Mouse (Mus musculus): ENCODE results near the gene Ptpa.

The Ptpa gene

DNA sequence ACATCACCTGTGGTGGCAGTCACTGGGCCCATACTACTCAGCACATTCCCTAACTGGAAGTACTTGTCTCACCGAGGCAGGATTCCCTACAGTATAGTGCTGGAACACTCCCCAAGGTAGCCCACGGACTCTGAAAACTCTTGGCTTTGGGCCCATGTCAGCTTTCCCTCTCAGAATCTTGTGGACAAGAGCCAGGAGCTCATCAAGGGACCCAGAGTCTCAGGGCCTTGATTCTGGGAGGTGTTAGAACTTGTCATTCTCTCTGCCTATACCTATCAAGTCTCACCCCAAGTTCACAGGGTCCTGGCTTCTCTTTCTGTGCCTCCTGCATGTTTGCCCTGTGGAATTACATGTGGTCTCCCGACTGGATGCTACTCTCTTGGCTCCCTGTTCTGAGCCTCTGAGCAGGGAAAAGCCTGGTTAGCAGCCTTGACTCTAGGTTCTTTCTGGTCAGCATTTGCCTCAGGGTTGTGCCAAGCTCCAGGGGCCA lies 24.4 kb downstream of the Ptpa start:
- DNase-seq: no peak

DNA sequence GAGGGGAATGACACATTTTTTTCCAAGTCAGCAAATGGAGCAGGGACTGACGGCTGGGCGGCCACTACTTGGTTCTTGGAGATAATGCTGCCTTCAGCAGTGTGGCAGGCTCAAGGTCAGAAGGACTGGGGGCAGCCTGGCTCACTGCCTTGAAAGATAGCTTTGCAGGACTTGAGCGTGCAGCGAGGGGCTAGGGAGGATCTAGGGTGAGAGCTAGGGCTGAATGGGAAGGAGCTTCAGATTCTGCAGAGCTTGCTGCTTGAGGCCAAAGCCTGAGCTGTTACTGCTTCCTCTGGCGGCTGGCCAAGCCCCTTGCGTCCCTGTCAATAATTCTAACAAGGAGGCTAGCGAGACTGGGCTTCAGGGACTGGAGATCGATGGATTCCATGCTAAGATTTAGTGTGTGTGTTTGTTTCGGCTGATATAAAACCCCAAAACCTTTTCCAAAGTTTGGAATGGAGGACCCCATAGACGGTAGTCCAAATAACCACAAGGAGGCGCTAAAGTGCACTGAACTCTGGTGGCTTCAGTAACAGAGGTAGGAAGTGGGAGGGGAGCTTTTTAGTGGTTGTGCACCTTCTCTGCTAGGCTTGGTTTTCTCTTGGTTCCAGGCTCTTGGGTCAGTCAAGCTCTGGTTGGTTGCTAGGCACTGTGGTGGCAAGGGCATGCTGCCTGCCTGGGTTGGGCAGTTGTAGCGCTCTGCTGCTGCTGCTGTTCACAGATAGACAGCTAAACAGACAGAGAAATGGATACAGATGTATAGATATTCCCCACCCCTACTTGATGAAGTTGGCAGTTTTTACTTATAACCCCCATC lies 25.1 kb downstream of the Ptpa start:
- DNase-seq: peak; percentile 86

DNA sequence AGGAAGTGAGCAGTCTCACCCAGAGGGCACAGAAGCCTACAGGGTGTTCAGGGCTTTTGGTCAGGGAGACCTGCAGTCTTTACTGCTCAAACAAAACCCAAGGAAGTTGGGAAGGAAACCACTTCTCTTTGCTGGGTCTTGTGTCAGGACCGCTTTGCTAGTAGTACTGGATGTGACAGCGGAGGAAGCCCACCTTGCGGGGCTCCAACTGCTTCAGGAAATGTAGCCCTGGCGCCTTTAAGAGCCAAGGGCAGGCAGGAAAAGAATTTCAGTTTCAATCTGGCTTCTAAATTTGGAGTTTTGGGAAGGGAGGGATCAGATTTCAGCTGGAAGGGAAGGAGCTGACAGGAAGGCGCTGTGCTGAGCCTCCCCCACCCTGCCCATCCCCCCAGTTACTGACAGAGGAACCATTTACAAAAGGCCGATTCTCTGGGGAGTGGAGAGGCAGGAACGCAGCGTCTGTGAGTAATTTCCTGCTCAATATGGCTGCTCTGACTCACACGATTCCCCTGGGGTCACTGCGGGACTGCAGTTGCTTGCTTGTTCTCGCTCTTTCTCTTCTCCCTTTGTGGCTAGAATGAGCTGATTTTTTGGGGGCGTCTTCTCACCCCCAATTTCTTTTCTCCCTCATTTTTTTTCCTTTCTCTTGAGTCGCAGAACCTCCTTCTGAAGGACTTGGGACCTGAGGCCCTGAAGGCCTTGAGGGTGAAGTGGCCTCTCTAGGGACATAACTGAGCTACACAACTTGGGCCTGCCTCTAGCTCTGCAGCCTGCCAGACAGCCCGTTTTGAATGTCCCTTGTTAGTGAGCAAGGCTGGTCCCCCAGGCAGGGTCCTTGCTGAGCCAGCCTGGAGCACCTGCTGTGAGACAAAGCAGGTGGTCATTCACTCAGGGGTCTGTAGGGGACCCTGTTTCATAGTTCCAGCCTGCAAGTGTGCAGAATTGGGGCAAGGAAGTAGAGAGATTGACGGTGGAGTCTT lies 26.0 kb downstream of the Ptpa start:
- DNase-seq: peak; percentile 91

DNA sequence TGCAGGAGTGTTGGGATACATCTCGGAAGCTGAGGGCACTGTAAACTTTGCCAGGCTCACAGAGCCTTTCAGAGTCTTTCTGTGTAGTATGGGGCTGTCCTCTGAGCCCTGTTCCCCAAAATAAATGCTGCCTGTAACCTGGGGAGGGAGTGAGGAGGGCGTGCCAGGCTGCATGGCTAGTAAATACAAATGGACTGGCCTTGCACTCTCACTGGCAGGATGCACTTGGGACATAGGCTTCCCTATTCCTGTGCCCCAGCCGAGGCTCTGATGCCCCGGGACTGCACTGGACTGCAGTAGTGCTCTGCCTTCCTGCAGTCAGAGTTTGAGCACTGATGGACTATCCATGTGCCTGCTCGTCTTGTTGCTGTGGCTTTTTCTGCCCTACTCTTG lies 26.7 kb downstream of the Ptpa start:
- no peak for DNase-seq

DNA sequence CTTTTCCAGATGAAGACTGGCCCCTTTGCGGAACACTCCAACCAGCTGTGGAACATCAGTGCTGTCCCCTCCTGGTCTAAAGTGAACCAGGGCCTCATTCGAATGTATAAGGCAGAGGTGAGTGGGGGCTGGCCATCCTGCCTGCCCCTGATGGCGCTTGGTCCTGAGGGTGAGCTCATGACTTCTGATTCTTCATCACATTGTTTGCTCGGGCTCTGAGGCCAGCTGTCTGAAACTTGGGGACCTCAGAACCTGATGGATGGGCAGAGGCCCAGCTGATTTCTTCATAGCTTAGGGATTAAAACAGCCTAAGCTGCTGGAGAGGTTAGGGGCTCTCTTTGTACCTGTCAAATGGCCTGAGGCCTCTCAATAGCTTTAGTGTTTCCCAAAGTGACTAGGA lies 27.4 kb downstream of the Ptpa start:
- DNase-seq: no peak

DNA sequence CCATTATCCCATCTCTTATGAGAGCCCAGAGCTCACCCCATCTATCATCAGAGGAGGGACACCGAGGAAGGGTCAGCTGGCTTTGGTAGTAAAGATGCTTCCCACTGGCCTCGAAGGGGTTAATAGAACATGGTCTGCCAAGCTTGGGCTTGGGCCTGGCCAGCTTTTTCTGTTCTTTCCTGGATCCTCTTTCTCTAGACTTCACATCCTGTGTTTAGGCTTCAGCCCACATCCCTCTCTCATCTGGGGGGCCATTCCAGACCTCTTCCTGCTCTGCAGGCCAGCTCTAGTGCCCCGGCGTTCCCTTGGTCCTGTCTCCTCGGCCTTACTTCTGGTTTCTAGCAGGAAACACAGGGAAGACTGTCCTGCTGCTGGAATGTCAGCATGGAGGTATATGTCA lies 28.2 kb downstream of the Ptpa start:
- no peak for DNase-seq

DNA sequence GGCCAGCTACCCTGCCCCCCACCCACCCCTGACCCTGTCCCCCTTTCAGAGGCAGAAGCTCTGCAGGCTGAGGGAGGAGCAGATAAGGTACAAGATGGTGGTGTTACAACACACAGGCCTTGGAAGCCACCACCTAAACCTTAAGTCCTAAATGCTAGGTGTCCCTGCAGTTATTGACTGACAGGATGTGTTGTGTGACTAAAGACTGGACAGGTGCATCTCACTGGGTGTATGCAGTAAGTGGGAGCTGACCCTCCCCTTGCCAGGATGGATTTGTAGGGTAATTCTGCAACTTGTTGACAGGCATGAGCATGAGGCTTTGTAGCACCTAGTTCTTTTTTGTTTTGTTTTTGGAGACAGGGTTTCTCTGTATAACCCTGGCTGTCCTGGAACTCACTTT lies 28.6 kb downstream of the Ptpa start:
- DNase-seq: no peak

DNA sequence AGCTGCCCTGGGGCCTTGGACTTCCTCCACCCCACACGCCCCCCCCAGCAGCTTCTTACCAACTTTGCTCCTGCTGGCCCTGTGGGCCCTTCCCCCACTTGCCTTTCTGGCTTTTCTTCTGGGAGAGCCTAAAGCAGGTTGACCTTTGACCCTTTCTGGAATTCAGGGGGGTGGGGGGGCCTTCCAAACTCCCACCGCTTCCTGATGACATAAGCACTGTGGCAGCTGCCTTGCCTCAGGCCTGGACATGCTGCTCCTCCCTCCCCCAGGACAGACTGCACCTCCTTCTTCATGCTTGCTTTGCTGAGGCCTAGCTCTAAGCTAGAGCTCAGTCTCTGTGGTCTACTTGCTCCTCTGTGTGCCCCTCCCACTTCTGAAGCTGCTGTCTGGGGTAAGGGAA lies 29.5 kb downstream of the Ptpa start:
- peak; percentile 50 for DNase-seq

DNA sequence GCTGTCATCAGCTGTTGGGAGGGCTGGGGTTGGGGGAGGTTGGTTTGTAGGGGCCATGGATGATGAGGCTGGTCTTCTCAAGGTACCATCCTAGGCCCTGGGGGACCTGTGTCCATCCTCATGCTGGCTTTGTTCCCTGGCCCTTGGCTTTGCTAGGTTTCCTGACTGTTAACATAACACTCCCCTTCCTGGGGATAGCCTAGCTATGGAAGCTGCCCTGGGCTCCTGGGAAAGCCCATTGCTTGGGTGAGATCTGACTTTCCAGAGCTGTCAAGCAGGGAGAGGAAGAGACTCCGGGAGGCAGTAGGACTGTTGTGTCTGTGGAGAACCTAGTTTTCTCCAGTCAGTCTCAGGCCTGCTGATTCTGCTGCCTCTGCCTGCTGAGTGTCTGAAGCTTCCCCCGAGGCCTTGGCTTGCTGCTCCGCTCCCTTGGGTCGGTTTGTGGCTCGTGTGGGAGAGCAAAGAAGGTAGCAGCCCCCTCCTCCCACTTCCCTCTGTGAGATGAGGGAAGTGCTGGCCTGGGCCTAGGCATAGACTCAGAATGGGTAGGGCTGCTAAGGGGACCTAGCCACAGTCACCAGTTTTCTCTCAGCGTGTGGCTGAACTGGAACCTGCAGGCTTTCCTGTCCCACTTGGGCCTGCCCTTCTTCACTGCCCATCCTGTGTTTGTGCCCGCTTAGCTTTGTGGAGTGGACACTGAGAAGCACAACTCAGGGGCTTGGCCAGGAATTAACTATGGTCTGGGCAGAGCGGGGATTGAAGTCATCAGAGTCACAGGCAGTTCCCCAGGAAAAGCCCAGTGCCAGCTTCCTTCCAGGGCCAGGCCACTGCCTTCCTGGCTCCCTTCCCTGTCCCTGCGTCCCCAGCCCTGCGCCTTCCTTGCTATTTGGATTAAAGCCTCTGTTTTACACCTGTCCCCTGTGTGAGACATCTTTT lies 31.3 kb downstream of the Ptpa start:
- no peak for DNase-seq

DNA sequence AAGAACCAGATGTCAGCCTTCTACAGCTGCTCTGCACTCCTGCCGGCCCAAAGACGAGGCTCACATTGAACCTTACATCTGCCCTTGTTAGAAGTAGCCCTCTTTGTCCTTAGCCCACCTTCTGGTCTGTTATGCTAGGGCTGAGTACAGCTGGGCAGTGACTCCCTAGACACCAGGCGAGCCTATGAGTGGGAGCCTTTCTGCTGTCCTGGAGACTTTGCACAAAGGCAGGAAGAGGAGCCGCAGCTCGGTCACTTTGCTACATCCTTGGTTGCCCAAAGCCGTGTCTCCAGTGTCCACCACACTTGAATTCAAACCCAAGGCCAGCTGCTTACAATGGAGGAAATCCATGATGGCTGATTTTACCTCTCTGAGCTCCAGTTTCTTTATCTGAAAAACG lies 32.5 kb downstream of the Ptpa start:
- DNase-seq: no peak

DNA sequence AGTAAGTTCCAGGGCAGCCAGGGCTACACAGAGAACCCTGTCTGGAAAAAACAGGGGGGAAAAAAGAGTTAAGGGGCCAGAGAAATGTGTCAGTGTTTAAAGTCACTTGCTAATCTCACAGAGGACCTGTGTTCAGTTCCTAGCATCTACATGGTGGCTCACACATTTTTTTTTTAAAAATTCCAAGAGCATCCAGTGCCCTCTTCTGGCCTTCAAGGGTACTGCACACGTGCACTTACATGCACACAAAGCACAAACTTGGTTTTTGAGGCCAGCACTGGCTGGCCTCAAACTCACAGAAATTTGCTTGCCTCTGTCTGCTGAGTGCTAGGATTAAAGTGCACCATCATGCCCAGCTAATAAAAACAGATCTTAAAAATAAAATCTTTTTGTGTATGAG lies 34.7 kb downstream of the Ptpa start:
- no peak for DNase-seq

DNA sequence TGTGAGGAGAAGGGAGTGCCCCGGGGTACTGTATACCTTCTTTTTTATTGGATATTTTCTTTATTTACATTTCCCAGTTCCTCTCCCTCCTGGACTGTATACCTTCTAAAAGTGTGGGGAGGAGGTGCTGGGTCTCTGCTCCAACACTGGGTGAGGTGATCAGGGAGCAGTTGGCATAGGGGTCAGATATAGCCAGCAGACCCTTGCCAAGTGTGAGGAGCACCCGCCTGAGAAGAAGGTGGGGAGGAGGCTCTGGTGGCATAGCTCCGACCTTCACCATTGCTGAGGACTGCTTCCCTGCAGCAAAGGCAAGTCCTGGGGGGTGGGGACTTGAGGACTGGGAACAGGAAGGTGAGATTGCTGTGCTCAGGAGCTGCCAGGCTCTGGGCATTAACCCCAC lies 35.7 kb downstream of the Ptpa start:
- no peak for DNase-seq

DNA sequence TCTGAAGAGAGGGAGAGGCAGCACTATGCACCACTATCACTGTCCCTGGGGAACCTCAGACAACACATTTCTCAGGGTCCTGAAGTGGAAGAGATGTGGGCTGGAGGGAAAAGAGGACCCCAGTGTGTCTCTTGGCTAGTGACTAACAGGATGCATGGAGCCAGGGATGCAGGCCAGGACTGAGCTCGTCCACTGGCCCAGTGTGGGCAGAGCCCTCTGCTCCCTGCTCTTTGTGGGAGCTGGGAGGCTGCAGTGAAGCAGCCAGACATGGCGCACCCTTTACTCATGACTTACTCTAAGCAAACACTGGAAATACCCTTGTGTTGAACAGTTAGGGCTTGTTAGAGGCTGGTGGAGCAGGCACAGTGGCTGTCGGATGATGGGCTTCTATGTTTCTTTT lies 37.7 kb downstream of the Ptpa start:
- no peak for DNase-seq

DNA sequence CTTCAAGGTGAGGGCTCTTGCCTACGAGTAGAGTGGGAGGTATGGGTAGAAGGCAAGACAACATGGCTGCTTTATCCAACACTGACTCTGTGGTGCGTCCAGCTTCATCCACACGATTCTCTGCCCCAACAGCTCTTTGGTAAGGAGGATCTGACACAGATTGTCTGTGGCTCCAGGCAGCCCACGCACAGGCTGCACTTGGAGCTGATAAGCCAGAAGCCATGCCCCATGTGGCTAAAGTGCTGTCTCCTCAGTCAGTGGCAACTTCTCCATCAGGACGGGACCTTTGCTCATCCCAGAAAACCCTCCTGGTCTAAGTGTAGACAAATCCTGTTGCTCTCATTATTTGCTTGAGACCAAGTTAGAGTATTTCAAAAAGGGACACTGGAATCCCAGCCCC lies 38.7 kb downstream of the Ptpa start:
- DNase-seq: no peak

DNA sequence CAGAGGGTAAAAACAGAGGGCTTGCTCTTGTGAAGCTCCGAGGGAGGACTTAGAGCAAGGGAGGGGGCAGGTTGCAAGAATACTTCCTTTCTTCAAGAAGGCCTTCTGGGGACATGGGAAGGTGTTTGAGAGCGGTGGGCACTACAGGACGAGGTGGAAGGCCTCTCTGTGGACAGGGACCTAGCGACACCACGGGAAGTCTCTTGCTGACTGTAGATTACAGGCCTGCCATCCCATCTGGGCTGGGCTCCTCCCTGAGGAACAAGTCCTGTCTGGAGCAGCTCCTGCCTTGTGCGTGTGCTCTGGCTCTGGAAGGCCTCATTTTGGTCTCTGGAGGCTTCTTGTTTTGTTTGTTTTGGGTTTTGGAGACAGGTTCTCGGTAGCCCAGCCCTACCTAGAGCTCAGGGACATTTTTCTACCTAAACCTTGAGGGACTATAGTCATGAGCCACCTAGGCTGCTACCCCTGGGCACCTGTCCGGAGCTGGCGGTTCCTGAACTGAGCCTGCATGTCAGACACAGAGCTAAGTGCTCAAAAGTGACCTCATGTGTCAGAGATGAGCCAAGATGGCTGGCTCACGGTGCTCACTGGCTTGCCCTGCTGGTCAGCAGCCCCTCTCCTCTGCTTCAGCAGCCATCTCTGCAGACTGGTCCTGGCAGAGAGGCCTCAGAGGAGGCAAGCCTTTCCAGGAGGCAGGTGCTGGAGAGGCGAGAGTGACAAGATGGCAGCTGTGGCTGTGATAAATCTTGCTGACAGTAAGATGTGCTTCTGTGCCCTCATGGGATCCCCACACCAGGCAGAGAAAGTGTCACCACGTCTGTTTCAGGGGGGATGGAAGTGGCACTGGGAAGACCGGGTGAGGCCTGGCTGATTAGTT lies 40.5 kb downstream of the Ptpa start:
- DNase-seq: no peak

DNA sequence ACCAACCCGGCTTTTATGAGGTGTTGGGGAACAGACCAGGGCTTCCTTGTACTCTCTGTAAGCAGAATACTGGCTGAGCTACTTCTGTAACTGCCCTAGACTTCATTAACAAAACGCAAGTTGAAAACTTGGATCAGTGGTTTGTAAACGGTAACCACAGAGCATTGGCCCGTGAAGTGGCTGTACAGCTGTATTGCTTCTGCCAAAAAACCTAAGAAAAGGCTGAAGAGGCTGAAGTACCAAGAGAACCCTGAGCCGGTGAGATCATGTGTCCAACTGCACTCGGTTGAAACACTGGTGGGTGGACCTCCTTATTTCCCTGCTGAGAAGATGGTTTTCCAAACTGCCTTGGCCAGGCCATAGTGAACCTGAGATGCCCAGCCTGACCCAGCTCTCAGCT lies 42.5 kb downstream of the Ptpa start:
- DNase-seq: no peak

DNA sequence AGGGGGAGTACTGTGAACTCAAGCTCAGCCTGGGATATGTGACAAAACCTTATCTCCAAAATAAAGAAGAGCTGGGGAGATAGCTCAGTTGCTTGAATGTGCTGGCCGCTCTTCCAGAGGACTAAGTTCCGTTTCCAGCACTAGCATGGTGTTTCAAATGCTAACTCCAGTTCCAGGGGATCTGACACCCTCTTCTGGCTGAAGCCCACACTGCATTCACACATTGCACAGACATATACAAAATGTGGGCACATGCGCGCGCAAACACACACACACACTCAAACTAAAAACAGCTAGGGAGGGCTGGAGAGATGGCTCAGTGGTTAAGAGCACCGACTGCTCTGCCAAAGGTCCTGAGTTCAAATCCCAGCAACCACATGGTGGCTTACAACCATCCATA lies 43.4 kb downstream of the Ptpa start:
- DNase-seq: no peak

DNA sequence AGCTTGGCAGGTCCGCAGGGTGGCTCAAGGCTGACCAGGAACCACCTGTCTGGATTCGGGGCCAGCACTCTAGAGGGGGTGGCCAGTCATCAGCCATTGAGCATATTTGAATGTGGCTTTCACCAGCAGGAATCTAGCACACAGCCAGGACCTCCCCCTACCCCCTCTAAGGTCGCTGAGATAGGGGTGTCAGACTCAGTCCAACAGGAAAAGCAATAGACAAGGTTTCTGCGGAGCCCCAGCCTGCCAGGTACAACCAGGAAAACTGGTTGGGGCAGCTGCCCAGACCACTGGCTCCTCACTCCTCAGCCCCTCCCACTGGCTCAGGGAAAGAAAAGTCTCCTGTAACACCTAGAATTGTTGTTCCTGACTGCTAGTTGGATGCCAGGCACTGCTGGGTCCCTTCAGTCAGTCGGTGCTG lies 47.5 kb downstream of the Ptpa start:
- no peak for DNase-seq

DNA sequence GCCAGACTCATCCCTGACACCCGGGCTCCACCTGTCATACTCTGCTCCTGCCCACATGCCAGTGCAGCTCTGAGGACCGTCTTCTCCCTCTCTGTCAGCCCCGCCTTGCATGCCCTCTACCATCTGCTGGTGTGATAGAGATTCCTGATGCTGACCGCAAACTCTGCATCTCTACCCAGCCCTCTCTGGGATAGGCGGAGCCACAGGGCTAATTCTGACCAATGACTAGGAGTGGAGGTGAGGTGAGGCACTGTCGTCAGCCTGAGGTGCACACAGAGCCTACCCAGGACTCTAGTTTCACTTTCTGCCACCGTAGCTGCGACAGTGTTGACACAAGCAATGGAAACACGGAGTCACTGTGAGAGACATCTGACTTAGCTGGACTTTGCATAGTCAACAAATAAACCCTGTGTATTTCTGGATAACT lies 48.1 kb downstream of the Ptpa start:
- peak; percentile 85 for DNase-seq

DNA sequence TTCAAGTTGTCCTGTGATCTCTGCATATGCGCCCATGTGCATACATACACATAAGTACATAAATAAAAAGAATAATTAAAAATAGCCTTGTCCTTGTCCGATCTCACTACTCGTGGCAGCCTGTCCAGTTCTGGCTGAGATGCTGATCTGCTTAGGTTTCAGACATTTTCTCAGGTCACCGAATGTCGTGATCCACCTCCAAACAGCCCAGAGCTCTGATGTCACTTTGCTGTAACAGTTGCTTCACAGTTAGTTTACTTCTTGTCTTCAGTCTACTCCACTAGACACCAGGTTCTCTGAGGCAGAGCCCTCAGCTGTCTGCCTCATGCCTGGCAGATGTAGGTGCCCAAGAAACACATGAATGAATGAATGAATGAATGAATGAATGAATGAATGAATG lies 48.6 kb downstream of the Ptpa start:
- no peak for DNase-seq

DNA sequence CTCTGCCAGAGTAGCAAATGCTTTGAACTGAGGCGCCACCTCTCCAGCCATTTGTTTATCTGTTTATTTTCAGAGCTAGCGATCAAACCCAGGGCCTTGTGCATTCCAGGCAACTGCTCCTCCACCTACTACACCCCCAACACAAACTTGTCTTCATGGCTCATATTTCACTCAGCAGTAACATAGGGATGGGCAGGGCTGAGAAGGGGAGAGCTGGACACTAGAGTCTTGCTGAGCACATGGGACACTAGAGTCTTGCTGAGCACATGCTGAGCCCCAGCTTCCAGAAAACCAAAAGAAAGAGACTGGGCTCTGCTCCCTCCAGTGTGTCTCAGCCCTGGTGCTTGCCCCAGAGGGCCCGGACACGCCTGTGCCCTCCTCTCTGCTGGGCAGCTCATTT lies 50.9 kb downstream of the Ptpa start:
- DNase-seq: no peak

DNA sequence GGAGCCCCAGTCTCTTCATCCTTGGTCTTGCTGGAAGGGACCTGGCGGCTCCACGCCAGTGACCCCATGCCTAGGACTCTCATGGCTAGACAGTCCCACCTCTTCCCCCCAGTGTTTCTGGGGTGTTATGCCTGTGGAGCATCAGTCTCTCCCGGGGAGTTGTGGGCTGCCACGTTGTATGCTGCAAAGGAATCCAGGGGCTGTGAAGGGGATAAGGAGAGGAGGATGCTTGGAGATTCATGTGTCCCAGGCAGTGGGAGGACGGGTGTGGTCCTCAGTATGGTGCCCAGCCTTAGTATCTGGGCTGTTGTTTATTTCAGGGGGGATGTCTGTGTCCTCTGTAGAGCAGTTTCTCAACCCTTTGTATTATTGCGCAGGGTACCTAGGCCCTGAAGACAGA lies 53.2 kb downstream of the Ptpa start:
- no peak for DNase-seq

Measured in retina, postnatal 1 day (tissue).